Mouse (Mus musculus) urinary bladder, adult 2 months (tissue): ENCODE results near the gene Dap. TPM values are rescaled to one million over a fixed set of nuclear protein-coding genes. Genes with fewer than 3 reads are reported as not detected.

Experiments used
- DNase-seq: peaks from one replicate; pipeline ENCODE4 v3.0.0; 2022; ENCODE audit warnings: low spot score
- polyA plus RNA-seq: library from polyadenylated mRNA; depleted of rRNA; stranded (reverse); fragments of >200 nt; gene quantifications from 2 replicates; pipeline ENCODE4 v1.2.3, GENCODE M21; 2012; rRNA removed

Gene Dap
- 210 and 243 TPM in 2 replicates for polyA plus RNA-seq

- DNase-seq, result peak; percentile 96
These were observed at the start of gene Dap for GRCm38 (mm10) chr15:31224135-31224761. TSS of gene Dap (plus strand) at chr15:31224314.

- DNase-seq, result no peak
These were observed 47.5 kb upstream of the Dap start for GRCm38 (mm10) chr15:31176566-31176965.

DNA sequence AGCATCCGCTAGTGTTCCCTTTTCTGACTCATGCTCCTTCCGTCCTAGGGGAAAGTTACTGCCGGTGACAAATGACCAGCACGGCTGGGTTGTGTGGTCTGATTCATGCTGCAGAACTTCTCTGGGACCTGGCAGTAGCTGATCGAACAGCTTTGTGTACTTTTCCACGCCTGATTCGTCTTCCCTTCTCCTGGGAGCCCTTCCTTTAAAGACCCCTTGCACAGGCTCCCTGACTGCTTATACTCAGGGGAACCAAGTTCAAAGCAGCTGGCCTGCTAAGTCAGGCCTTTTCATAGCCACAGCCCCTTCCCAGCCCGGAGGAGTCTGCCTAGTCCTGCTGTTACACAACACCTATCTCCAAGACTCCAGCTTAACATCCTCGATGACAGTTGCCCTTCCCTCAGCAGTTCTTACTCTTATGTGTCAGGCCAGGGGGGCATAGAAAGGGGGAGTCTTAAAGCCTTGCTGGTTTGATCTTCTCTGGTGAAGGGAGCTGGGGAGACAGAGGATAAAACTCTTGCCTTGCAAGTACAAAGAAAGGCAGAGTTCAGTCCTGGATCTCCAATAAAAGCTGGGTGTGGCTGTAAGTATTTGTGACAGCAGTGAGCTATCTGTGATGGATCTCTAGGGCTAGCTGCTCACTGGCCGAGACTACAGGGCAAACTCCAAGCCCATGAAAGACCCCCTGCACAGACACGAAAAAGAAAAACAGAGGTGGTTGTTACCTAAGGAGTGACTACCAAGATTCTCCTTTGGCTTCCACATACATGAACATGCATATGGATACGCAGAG, 39.3 kb upstream of the Dap start:
- no peak for DNase-seq

DNA sequence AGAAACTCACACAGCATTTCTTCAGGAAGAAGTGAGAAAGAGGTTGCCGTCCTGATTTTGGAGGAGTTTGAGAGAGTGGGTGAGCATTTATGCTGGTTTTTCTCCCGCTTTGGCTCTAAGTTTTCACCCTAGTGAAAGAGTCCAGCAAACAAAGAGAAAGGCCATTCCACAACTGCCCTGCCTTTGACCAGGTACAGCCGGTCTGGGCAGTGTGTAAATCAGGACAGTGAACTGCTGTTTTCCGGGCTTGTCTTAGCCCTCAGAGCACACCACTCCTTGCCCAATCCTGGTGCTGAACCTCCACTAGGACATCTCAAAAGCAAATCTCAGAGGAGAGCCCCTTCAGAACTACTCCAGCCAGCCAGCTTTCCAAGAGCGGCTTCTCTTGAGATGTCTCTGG, 38.6 kb upstream of the Dap start:
- no peak for DNase-seq

DNA sequence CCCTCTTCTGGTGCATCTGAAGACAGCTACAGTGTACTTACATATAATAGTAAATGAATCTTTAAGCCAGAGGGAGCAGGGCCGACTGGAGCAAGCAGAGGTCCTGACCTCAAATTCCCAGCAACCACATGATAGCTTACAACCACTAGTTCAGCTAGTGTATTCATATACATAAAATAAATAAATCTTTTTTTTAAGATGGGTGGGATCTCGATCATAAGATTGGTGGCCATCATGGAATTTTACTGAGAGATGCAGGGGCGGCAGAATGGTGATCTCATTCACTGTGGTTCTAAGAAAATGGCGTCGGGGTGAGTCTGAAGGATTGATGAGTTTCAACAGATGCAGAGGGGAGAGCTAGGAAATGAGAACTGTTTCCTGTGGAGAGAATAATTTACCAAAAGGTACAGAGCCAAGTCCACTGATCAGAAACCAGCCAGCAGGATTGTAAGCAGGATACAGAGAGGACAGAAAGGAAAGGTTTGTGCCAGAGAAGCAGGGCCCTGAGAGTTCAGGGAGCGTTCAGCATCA, 37.7 kb upstream of the Dap start:
- no peak for DNase-seq

DNA sequence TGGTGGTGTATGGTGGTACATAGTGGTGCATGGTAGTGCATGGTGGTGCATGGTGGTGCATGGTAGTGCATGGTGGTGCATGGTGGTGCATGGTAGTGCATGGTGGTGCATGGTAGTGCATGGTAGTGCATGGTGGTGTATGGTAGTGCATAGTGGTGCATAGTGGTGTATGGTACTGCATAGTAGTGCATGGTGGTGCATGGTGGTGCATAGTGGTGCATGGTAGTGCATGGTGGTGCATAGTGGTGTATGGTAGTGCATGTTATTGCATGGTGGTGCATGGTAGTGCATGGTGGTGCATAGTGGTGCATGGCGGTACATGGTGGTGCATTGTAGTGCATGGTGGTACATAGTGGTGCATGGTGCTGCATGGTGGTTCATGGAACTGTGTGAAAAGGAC, 31.6 kb upstream of the Dap start:
- DNase-seq, result no peak

GRCm38 (mm10) chr15:31195776-31196175, 28.3 kb upstream of the Dap start:
- no peak for DNase-seq

DNA sequence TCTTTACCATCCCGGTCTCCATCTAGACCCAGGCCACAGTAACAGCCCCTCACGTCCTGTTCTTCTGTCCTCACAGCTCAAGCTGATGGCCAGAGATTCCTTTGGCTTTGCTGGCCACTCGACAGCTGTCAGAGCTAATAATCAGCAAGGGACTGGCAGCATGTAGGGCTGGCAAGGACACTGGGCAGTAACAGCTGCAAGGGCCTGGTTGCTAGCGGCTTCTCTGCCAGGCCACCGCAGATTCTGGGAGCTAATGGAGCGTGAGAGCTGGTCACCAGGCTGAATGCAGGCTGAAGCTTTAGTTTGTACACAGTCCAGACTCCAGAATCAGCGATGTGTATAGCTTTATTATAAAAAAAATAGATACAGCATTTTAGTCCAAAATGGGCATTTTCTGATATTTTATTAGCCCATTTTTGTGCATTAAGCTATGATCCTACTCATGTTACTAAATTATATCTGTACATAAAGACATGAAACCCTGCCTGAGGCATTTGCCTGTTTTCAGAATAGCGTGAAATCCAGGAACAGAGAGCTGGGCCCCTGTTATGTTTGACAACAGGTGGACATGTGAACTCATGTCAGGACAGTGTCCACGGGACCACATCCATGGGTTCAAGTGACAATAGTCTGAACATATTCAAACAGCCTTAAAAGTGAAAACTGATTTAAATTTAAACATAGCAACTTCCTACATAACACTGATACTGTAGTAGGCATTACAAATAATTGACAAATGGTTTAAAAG, 16.6 kb upstream of the Dap start:
- no peak for DNase-seq

GRCm38 (mm10) chr15:31211910-31212309, 12.2 kb upstream of the Dap start:
- DNase-seq, result no peak

- DNase-seq, result no peak
These were observed 10.4 kb upstream of the Dap start for GRCm38 (mm10) chr15:31213619-31214270.

DNA sequence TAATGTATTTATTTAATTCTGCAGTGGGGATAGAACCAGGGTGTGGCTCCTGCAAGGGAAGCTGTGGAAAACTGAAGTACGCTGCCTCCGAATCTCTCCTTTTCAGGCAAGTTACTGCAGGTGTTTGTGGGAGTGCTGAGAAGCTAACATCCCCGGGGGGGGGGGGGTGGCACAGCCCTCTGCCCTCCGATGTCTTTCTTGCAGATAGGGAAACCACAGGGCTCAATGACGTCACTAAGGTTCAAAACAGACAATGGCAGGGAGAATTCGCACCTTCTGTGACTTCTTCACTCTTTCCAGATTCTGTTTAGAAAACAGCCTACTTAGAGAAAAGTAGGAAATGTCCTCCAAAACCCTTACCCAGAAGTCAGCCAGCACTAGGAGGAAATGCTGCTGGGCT, 1.9 kb upstream of the Dap start:
- DNase-seq, result no peak

DNA sequence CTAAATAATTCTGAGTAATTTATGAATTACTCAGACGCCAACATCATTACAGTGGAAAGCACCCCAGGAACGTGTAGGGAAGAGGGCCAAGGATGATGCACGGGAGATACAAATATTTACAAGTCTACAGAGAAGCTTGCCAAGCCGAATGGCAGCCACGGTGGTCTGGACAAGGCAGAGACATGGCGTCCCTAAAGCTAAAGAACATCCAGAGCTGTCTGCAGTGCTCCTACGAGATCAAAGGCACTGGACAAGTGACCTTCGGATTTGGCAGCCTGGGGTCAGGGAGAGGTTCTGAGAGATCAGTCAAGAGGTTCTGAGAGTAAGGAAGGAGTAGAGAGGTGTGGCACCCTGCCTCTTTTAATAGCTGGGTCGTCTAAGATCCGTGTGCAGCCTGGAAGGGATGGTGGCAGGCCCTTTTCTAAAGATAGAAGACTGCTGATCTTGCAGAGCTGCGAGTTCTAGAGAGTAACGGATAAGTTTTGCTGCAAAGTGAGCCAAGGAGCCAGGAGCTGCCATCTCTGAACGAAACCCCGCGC, 449 bp upstream of the Dap start:
- DNase-seq, result no peak

- DNase-seq, result no peak
These were observed 910 bp downstream of the Dap start for GRCm38 (mm10) chr15:31224806-31225642.

DNA sequence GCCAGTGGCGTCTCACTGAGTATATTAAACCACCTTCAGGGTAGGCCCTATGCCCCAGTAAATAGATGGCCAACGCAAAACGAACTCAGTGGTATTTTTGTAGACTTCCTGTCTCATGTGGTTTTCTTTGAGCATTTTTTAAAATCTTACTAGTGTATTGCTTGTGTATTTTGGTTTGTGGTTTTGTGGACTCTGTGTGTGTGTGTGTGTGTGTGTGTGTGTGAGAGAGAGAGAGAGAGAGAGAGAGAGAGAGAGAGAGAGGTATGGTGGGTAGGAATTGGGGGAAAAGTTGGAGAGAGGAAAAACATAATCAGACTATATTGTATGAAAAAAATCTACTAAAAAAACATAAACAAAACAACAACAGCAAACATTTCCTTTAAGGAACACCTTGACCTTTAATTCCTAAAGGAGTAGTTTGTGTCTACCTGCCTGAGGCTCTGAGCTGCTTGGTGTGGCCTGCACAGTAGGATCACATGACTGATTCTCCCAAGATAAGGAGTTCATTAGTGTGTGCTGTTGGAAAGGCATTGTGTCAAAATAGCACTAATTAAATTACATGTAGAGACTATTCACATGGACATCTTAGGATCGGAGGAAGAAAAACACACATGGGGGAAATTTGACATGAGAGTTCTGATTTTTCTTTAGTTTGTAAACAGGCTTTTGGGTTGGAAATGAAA, 1.7 kb downstream of the Dap start:
- no peak for DNase-seq

GRCm38 (mm10) chr15:31226464-31226863, 2.4 kb downstream of the Dap start:
- no peak for DNase-seq

DNA sequence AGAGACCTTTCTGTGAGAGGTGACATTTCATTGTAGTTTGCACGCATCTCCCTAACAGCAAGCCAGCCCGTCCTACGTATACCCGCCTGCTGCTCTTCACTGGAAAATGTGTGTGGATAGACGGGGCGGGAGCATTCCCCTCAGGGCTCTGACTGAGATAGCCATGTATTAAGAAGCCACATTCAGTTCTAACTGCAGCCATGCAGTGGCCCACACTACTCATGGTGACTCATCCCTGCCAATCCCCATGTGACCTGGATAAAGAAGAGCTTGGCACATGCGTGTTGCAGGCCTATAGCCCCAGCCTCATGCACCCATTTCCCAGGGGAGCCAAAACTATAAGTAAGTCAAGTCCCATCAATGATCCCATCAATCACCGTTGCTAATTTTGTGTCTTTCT, 3.7 kb downstream of the Dap start:
- DNase-seq, result no peak

- no peak for DNase-seq
These were observed 8.9 kb downstream of the Dap start for GRCm38 (mm10) chr15:31233006-31233405.

DNA sequence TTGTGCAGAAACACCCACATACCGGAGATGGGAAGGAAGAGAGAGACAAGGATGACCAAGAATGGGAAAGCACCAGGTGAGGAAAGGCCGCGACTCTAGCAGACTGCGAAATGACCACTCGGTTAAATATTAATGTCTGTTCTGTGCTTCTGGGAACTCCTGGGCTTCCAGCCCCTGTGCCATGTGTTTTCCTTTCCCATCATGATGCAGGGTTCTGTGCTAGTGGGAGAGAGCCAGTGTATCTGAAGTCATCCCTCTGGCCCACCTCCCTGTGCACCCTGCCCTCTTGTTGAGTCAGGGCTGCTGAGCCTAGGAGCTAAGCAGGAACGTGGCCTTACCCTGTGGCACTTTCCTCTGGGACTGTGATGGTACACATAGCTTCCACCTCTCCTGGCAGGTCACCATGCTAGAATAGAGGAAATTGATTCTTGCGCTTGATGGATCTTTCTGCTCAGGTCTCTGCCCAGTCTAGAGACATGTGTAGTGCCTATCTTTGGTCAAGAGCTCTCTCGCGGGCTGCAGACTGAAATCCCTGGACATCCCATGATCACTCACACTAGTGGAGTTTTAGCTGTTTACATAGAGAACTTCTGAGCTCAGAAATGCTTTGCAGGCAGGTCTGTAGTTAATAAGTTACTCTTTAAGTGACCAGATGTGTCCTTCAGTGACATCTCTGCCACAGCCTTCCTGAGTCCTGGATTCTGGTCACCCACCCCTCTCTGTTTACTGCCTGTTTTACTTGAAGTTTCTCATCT, 11.9 kb downstream of the Dap start:
- DNase-seq, result no peak

DNA sequence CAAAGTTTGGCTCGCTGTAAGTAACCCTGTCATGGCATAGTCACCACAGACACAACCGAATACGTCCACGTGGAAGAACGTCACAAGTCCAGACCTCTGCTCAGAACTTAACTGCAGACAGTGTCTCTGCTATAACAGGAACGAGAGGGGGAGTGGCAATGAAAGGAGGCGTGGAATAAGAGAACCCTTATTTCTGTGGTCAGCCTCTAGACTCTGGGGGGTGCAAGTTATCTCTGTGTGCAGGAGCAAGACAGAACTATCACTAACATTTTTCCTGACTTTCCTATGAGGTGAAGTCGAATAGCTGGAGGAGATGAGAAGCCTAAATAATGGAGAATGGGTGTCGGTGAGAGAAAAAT, 12.4 kb downstream of the Dap start:
- no peak for DNase-seq

DNA sequence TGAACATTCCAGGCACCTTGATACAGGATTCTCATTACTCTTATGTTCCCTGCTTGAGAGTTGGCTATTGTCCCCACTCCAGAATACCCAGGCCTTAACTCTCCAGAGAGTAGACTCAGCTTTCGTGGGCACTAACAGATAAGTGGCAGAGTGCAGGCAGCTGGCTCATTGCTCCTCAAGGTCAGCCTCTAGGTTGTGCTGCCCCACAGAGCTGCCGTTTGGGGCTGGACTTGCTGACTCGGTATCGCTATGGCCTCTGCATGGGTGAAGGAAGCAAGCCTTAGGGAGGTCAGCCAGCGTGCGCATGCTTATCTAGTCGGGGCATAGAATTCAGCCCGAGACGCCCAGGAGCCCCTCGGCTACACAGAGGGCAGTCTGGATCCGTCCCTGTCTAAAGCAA, 13.3 kb downstream of the Dap start:
- DNase-seq, result no peak
